Mouse (Mus musculus) thymus, adult 2 months (tissue): ENCODE data around the gene Edem2. TPM values are rescaled to one million over a fixed set of nuclear protein-coding genes. Genes with fewer than 3 reads are reported as not detected.
"Not testable (repeated sequence)": the region's sequence is repeated elsewhere in the genome, so short reads cannot be mapped to it uniquely, and the experiment has no call there.

Experiments used
- DNase-seq: peaks from one replicate; pipeline ENCODE4 v3.0.0; 2021
- H3K27ac ChIP-seq: fragments of 200-500 bp; 2 replicates; pipeline ENCODE4 v1.5.1; 2012; ENCODE audit warnings: low read length, control low read depth; ENCODE audit not compliant: control insufficient read depth, insufficient read depth
- H3K27me3 ChIP-seq: fragments of 200-500 bp; 2 replicates; pipeline ENCODE4 v1.6.1; 2012; ENCODE audit warnings: mild to moderate bottlenecking, low read length, moderate library complexity, mixed read lengths; ENCODE audit not compliant: control insufficient read depth, insufficient read depth
- H3K36me3 ChIP-seq: fragments of 200-500 bp; 2 replicates; pipeline ENCODE4 v1.6.1; 2012; ENCODE audit warnings: mild to moderate bottlenecking, low read length, moderate library complexity; ENCODE audit not compliant: control insufficient read depth, insufficient read depth
- H3K4me1 ChIP-seq: fragments of 200-500 bp; replicated peaks from 2 replicates; pipeline ENCODE4 v1.6.1; 2012; ENCODE audit warnings: low read length; ENCODE audit not compliant: control insufficient read depth, insufficient read depth
- H3K4me3 ChIP-seq: fragments of 200-500 bp; 2 replicates; pipeline ENCODE4 v1.5.1; 2012; ENCODE audit warnings: mild to moderate bottlenecking, low read length, control low read depth, moderate library complexity; ENCODE audit not compliant: control insufficient read depth, insufficient read depth
- CTCF ChIP-seq: fragments of 200-500 bp; IDR thresholded peaks from 2 replicates; pipeline ENCODE4 v1.5.1; 2012; ENCODE audit warnings: mild to moderate bottlenecking, control low read depth, low read length, moderate library complexity, borderline replicate concordance; ENCODE audit not compliant: control insufficient read depth, poor library complexity, insufficient read depth; ENCODE audit errors: extremely low read depth
- POLR2A ChIP-seq: fragments of 200-500 bp; IDR thresholded peaks from 2 replicates; pipeline ENCODE4 v1.6.1; 2012; ENCODE audit warnings: mild to moderate bottlenecking, low read length, control low read depth, moderate library complexity; ENCODE audit not compliant: control insufficient read depth, poor library complexity, insufficient read depth; ENCODE audit errors: extremely low read depth
- WGBS: fragments of 180-500 bp; shearing (Covaris S2); methylation state at CpG from one replicate; pipeline ENCODE4 v1.1.7; 2018; 5-methylcytosine and 5-hydroxymethylcytosine counted together
- polyA plus RNA-seq: library from polyadenylated mRNA; depleted of rRNA; stranded (reverse); fragments of >200 nt; gene quantifications from 2 replicates; pipeline ENCODE4 v1.2.3, GENCODE M21; 2012

The Edem2 gene
- polyA plus RNA-seq, 1 experiment: 55.8 TPM

DNA sequence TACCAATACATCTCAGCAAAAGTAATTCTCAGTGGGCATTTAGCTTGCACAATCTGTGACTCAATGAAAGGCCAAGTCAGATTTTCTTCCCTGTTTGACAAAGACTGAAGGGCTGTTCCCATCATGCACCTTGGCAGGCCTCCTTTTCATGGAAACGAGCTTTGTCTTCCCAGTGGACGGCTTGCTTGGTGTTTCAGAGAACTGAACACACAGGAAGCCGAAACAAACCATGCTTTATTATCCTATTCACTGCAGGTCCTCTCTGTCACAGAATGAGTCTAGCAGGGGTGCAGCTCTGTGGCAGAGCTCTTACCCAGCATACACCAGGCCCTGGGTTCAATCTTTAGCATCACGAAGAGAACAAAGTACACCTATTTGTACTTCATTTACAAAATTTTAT, 25.6 kb downstream of the Edem2 start:
- Histone ChIP-seq H3K27me3 (no peaks in the 10 kb centered on the region), H3K4me3 (no peak overlapping the region), H3K4me1 (no peaks in the 10 kb centered on the region), H3K27ac (no peak overlapping the region), H3K36me3 (peaks cover 33% of the 10 kb centered on the region)
- DNase-seq: no peak
- WGBS: 91% methylated on average over 4 of the region's 4 CpGs
- TF ChIP-seq POLR2A (no peak), CTCF (no peak)

DNA sequence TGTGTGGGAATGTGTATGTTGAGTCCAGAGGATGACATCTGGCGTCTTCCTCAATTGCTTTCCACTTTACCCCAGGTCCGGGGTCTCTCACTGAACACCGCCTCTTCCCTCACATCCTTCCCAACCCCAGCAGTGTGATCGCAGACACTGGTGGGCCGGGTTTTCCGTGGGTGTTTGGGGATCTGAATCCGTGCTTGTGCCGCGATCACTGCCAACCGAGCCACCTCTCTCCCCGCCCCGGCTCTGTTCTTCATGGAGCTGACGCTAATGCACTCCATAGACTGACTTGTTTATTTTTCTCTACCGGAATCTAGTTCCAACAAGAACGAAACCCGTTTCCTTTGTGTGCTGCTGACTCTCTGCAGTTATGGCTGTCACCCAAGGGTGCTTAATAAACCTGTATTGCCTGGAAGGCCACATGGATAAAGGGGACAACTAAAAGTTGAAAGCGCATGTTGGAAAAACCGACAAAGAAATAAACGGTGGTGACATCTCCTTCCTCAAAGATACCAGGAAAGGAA, 27.8 kb downstream of the Edem2 start:
- 97% methylated on average over 19 of the region's 19 CpGs for WGBS
- DNase-seq: no peak

DNA sequence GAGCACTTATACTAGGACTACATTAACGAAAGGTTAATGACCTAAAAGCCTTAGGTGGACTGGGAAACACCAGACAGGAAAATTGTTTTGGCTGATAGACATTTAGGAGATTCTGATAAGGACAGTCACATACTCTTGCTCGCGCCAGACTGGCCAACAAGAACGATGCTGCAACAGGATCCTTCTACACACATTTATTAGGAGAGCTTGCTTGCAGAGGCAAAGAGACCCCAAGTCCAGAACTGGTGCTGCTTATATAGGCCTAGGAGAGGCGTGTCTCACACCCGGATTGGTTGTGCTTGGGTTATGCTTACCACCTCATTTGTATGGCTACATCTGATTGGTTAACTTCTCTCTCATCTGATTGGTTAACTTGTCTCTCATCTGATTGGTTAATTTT, 30.8 kb downstream of the Edem2 start:
- H3K36me3 ChIP-seq: peaks cover 13% of the 10 kb centered on the region; the same call in 1 of the 2 replicates
- 96% methylated on average over 6 of the region's 6 CpGs for WGBS
- not testable (repeated sequence) for H3K27ac ChIP-seq, H3K4me3 ChIP-seq, H3K27me3 ChIP-seq, DNase-seq, H3K4me1 ChIP-seq

More for the DNA sequence above, 27.8 kb downstream of the Edem2 start:
- no peak overlapping the region for H3K27ac ChIP-seq
- H3K27me3 ChIP-seq: no peaks in the 10 kb centered on the region
- no peak for TF ChIP-seq POLR2A
- no peak for TF ChIP-seq CTCF
- no peaks in the 10 kb centered on the region; the same call in 1 of the 2 replicates for H3K4me1 ChIP-seq
- peaks cover 27% of the 10 kb centered on the region for H3K36me3 ChIP-seq
- no peak overlapping the region for H3K4me3 ChIP-seq

DNA sequence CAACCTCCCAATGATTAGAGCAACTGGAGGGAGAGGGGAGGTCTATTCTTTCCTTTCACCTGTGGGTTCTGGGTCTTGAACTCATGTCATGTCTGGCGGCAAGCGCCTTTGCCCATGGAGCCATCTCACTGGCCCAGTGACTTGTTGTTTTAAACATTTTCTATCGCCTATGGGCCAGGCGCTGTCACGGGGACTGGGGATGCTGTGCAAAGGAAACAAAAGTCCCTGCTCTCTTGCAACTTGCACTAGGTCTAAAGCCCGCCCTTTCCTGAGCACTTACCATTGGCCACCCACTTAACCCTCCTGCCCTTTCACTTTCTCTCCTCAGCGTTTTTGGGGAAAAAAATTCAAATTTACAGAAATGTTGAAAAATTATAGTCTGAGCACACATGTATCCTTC, 32.4 kb downstream of the Edem2 start:
- 32% methylated on average over 7 of the region's 7 CpGs for WGBS
- H3K27me3 ChIP-seq: no peaks in the 10 kb centered on the region
- no peak for TF ChIP-seq POLR2A
- no peak for TF ChIP-seq CTCF

DNA sequence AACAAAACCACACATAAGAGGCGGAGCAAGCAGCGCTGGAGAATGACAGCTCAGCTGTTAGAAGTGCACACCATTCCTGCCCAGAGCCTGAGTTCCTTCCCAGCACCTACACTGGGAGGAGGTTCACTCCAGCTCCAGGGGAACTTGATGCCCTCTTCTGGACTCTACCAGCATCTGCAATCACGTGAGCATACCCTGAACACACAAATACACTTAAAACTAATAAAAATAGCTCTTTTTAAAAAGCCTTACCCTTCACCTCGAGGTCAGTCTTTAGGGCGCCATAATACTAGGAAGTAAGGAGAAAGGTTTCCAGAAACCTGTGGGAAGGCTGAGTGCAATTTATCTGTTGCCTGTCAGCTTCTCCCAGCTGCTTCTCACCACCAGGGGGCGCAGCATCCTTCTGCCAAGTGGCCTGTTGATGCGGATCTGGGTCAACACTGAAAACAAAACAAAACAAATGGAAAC, 33.1 kb downstream of the Edem2 start:
- no peaks in the 10 kb centered on the region for H3K27me3 ChIP-seq
- H3K4me1 ChIP-seq: no peaks in the 10 kb centered on the region; the same call in 1 of the 2 replicates
- H3K27ac ChIP-seq: no peak overlapping the region
- TF ChIP-seq POLR2A (no peak), CTCF (peak; percentile 75)
- peak; percentile 86 for DNase-seq
- no peak overlapping the region for H3K4me3 ChIP-seq
- 0 out of 2 replicates have a peak, but pooled peaks cover 1% of the 10 kb centered on the region for H3K36me3 ChIP-seq
- 26% methylated on average over 7 of the region's 7 CpGs for WGBS

More for the DNA sequence above, 32.4 kb downstream of the Edem2 start:
- DNase-seq: no peak
- Histone ChIP-seq H3K4me1 (no peaks in the 10 kb centered on the region; the same call in 1 of the 2 replicates), H3K4me3 (no peak overlapping the region), H3K36me3 (peaks cover 8% of the 10 kb centered on the region; the same call in 1 of the 2 replicates), H3K27ac (no peak overlapping the region)

DNA sequence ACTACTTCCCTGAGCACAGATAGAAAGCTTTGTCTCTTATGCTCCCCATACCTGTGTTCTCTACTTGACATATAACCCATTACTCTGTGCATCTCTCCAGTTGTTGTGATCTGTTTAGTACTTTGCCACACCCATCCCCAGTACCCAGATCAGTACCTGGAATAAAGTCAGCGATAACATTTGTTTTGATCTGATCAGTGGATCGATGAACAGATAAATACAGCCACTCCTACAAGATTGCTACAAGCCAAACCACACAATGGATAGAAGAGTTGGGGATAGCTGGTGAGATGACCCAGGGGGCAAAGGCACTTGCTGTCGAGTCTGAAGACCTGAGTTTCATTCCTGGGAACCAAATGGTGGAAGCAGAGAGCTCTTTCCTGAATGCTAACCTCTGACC, 34.0 kb downstream of the Edem2 start:
- DNase-seq: no peak
- no peaks in the 10 kb centered on the region for H3K27me3 ChIP-seq
- peaks cover 2% of the 10 kb centered on the region for H3K4me1 ChIP-seq
- H3K4me3 ChIP-seq: no peak overlapping the region
- no peak for TF ChIP-seq POLR2A
- TF ChIP-seq CTCF: no peak
- WGBS: 90% methylated on average over 3 of the region's 3 CpGs
- no peak overlapping the region for H3K27ac ChIP-seq
- no peaks in the 10 kb centered on the region for H3K36me3 ChIP-seq

DNA sequence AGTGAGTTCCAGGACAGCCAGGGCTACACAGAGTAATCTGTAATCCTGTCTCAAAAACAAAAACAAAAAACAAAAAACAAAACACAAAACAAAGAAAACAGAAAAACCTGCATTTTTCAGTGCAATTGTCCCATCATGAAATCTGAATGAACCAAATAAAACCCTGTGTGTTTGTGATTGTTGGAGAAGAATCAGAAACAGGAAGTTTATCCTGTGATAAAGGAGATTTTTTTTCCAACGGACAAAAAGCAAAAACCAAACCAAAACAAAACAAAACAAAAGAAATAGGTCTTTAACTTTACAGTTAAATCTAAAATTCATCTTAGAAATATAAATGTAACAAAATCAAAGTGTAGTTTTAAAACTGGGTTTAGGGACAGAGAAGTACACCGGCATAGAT, 34.7 kb downstream of the Edem2 start:
- TF ChIP-seq POLR2A: no peak
- TF ChIP-seq CTCF: no peak
- no peaks in the 10 kb centered on the region for H3K27me3 ChIP-seq
- no peak for DNase-seq
- no peak overlapping the region for H3K4me3 ChIP-seq
- H3K4me1 ChIP-seq: peaks cover 5% of the 10 kb centered on the region
- H3K27ac ChIP-seq: no peak overlapping the region
- 72% methylated on average over 2 of the region's 2 CpGs for WGBS
- H3K36me3 ChIP-seq: no peaks in the 10 kb centered on the region
